Mouse (Mus musculus): ENCODE results near the gene Ccdc22. TPM values are rescaled to one million over a fixed set of nuclear protein-coding genes. Genes with fewer than 3 reads are reported as not detected.

Gene Ccdc22
- polyA plus RNA-seq, 1 experiment from 2014 or later, result 20.8 TPM

- ATAC-seq (replicated peaks; ENCODE audit: extremely low read depth, insufficient read depth, low FRiP score), result no peak
- no peak overlapping the region for H3K27ac ChIP-seq (ENCODE audit: low read length)
- no peak overlapping the region for H3K4me2 ChIP-seq (ENCODE audit: low read depth, low read length)
- no peaks in the 10 kb centered on the region for H3K9me3 ChIP-seq (replicated peaks; ENCODE audit: control insufficient read depth, low read length)
- no peak overlapping the region for H3K4me3 ChIP-seq (ENCODE audit: low read length)
- H3K9ac ChIP-seq (ENCODE audit: low read length), result no peak overlapping the region
- no peaks in the 10 kb centered on the region for H3K27me3 ChIP-seq (ENCODE audit: control insufficient read depth, insufficient read depth, low read length)
- peaks cover 7% of the 10 kb centered on the region for H3K4me1 ChIP-seq (ENCODE audit: control insufficient read depth, insufficient read depth, low read length)
- WGBS, result 64% methylated on average over 6 of the region's 6 CpGs
- no peaks in the 10 kb centered on the region for H3K36me3 ChIP-seq (ENCODE audit: control insufficient read depth, insufficient read depth)
Observed at GRCm38 (mm10) chrX:7566352-7566751, 39.0 kb downstream of the Ccdc22 start.

GRCm38 (mm10) chrX:7563076-7563475, 42.2 kb downstream of the Ccdc22 start:
- H3K9me3 ChIP-seq (replicated peaks; ENCODE audit: control insufficient read depth, low read length), result no peaks in the 10 kb centered on the region
- no peak for ATAC-seq (replicated peaks; ENCODE audit: extremely low read depth, insufficient read depth, low FRiP score)
- H3K4me1 ChIP-seq (ENCODE audit: control insufficient read depth, insufficient read depth, low read length), result no peaks in the 10 kb centered on the region
- H3K4me2 ChIP-seq (ENCODE audit: low read depth, low read length), result no peak overlapping the region
- H3K9ac ChIP-seq (ENCODE audit: low read length), result no peak overlapping the region
- H3K27ac ChIP-seq (ENCODE audit: low read length), result no peak overlapping the region
- no peak overlapping the region for H3K4me3 ChIP-seq (ENCODE audit: low read length)
- 29% methylated on average over 2 of the region's 2 CpGs for WGBS
- H3K27me3 ChIP-seq (ENCODE audit: control insufficient read depth, insufficient read depth, low read length), result no peaks in the 10 kb centered on the region
- no peaks in the 10 kb centered on the region for H3K36me3 ChIP-seq (ENCODE audit: control insufficient read depth, insufficient read depth)

DNA sequence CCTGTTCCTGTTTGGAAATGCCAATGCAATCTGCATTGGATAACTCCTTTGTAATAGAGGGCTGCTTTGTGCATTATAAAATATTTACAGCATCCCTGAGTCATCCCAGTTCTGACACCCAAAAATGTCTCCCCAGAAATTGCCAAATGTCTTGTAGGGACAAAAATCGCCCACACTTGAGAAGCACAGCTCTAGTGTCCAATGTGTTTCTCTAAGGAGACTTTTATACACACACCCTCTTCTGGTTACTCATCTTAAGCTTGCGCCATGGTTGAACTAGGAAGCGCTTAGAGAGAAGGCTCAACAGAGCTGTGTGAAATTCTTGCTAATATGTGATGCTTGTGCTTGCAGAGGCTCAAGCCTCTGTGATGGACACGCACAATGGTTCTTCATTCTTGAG, 51.8 kb downstream of the Ccdc22 start:
- H3K4me2 ChIP-seq (ENCODE audit: low read depth, low read length), result no peak overlapping the region
- H3K9ac ChIP-seq (ENCODE audit: low read length), result no peak overlapping the region
- H3K9me3 ChIP-seq (replicated peaks; ENCODE audit: control insufficient read depth, low read length), result no peaks in the 10 kb centered on the region; the same call in 1 of the 2 replicates
- no peak overlapping the region for H3K4me3 ChIP-seq (ENCODE audit: low read length)
- H3K4me1 ChIP-seq (ENCODE audit: control insufficient read depth, insufficient read depth, low read length), result no peaks in the 10 kb centered on the region
- ATAC-seq (replicated peaks; ENCODE audit: extremely low read depth, insufficient read depth, low FRiP score), result no peak
- H3K27me3 ChIP-seq (ENCODE audit: control insufficient read depth, insufficient read depth, low read length), result no peaks in the 10 kb centered on the region
- 92% methylated on average over 4 of the region's 4 CpGs for WGBS
- H3K36me3 ChIP-seq (ENCODE audit: control insufficient read depth, insufficient read depth), result no peaks in the 10 kb centered on the region
- H3K27ac ChIP-seq (ENCODE audit: low read length), result no peak overlapping the region

Other genes with a start within 250 kb of the Ccdc22 start
- gene Usp27x, start 229.7 kb downstream of the Ccdc22 start, polyA plus RNA-seq (2015; fragmentation: Nextera tagmentation; extraction: Ambion mirVana), result 0.26 and 0.28 TPM in 2 replicates
- gene Foxp3, start 31.9 kb downstream of the Ccdc22 start, polyA plus RNA-seq (2015; fragmentation: Nextera tagmentation; extraction: Ambion mirVana), result 0.06 and 0.12 TPM in 2 replicates
- gene Ppp1r3f, start 31.2 kb downstream of the Ccdc22 start, polyA plus RNA-seq (2015; fragmentation: Nextera tagmentation; extraction: Ambion mirVana), result 1.2 and 1.8 TPM in 2 replicates
- gene Cacna1f, start 1.6 kb upstream of the Ccdc22 start, polyA plus RNA-seq (2015; fragmentation: Nextera tagmentation; extraction: Ambion mirVana), result not detected in 2 replicates
- 0.95 and 1.4 TPM in 2 replicates for gene Syp, start 33.0 kb upstream of the Ccdc22 start, polyA plus RNA-seq (2015; fragmentation: Nextera tagmentation; extraction: Ambion mirVana)
- gene Prickle3, start 51.7 kb upstream of the Ccdc22 start, polyA plus RNA-seq (2015; fragmentation: Nextera tagmentation; extraction: Ambion mirVana), result 10.0 and 10.5 TPM in 2 replicates
- 142 and 150 TPM in 2 replicates for gene Plp2, start 65.9 kb upstream of the Ccdc22 start, polyA plus RNA-seq (2015; fragmentation: Nextera tagmentation; extraction: Ambion mirVana)
- 0.60 and 1.1 TPM in 2 replicates for gene Magix, start 75.7 kb upstream of the Ccdc22 start, polyA plus RNA-seq (2015; fragmentation: Nextera tagmentation; extraction: Ambion mirVana)
- gene Gpkow, start 91.6 kb upstream of the Ccdc22 start, polyA plus RNA-seq (2015; fragmentation: Nextera tagmentation; extraction: Ambion mirVana), result 33.2 and 33.5 TPM in 2 replicates
- 31.5 and 35.3 TPM in 2 replicates for gene Wdr45, start 108.8 kb upstream of the Ccdc22 start, polyA plus RNA-seq (2015; fragmentation: Nextera tagmentation; extraction: Ambion mirVana)
- not detected in 2 replicates for gene Gm45208, start 116.7 kb upstream of the Ccdc22 start, polyA plus RNA-seq (2015; fragmentation: Nextera tagmentation; extraction: Ambion mirVana)
- 32.4 and 34.0 TPM in 2 replicates for gene Praf2, start 122.9 kb upstream of the Ccdc22 start, polyA plus RNA-seq (2015; fragmentation: Nextera tagmentation; extraction: Ambion mirVana)
- 4.1 and 8.5 TPM in 2 replicates for gene Ccdc120, start 145.4 kb upstream of the Ccdc22 start, polyA plus RNA-seq (2015; fragmentation: Nextera tagmentation; extraction: Ambion mirVana)
- gene Tfe3, start 157.0 kb upstream of the Ccdc22 start, polyA plus RNA-seq (2015; fragmentation: Nextera tagmentation; extraction: Ambion mirVana), result 19.1 TPM in 2 replicates
- 29.8 and 30.7 TPM in 2 replicates for gene Gripap1, start 184.2 kb upstream of the Ccdc22 start, polyA plus RNA-seq (2015; fragmentation: Nextera tagmentation; extraction: Ambion mirVana)
- 0.46 and 0.54 TPM in 2 replicates for gene Kcnd1, start 216.8 kb upstream of the Ccdc22 start, polyA plus RNA-seq (2015; fragmentation: Nextera tagmentation; extraction: Ambion mirVana)
- gene Otud5, start 235.8 kb upstream of the Ccdc22 start, polyA plus RNA-seq (2015; fragmentation: Nextera tagmentation; extraction: Ambion mirVana), result 27.1 and 27.4 TPM in 2 replicates